Mouse (Mus musculus) Muller cell, postnatal 12 days (primary cell): ENCODE measurements around the gene Tspan15.

Source experiments
- DNase-seq: peaks from one replicate; pipeline ENCODE4 v3.0.0-alpha.2; 2015; ENCODE audit errors: inconsistent ontology term

Tspan15 gene

DNA sequence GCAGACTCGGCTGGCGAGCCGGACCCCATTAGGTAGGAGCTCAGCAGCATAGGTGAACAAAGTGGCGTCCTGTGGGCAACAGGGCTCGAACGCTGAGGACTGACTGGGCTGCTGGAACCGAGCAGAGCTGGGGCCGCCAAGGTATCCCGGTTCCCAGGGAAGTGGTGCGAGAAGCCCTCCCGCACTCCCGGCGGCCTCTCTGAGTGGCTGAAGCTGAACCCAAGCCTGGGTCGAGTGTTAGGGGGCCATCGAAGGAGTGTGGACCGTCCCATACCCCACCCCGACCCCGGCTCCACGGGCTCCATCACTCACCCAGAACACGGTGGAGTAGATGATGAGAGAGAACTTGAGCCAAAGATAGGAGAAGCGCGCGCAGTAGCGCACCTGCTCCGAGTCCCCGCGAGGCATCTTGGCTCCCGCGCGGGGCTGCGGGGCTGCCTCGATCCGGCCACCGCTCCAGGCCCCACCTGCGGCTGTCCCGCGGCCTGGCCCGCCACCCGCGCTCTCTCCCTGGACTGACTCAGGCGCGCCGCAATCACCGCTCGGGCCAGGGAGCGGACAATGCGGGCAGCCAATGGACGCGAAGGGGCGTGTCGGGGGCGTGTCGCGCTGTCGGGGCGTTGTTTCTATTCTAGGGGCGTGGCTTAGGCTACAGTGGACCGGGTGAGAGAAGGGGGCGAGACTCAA lies at the start of gene Tspan15:
TSS of gene Tspan15 (minus strand) at position 544 of the 687 bp plus-strand sequence.
- DNase-seq: peak; percentile 98

DNA sequence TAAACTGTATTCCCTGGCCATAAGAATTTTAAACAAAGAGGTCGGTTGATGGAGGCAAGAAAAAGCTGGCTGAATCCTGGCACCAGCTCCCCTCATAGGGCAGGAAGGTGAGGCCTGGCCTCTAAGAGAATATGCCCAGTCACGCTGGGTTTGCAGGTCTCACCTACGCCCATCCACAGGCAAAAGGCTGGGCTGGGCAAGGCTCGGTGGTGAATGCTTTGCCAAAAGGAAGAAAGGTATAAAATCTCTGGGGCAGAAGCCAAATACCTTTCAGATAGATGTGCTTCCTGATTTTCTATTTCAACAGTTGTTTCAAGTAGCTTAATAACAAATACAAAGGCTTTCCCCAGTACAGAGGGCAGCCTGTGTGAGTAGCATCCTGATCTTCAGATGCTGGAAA lies 48.6 kb upstream of the Tspan15 start:
- no peak for DNase-seq

DNA sequence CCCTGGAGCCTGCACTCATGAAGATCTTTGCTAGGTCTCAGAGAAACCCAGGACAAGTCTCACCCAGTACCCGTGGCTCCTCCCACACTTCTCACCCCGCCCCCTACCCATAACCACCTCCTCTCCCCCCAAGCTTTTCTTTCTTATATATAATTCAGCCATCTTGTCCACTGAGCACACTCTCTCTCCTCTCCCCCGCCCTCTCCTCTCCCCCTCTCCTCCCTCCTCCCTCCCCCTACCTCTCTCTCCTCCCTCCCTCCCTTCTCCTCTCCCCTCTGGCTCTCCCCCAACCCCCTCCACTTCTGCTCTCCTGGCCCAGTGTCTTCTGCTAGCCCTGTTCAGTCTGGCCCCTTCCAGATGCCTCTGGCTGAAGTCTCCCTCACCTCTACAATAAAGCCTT lies 48.0 kb upstream of the Tspan15 start:
- DNase-seq: no peak

DNA sequence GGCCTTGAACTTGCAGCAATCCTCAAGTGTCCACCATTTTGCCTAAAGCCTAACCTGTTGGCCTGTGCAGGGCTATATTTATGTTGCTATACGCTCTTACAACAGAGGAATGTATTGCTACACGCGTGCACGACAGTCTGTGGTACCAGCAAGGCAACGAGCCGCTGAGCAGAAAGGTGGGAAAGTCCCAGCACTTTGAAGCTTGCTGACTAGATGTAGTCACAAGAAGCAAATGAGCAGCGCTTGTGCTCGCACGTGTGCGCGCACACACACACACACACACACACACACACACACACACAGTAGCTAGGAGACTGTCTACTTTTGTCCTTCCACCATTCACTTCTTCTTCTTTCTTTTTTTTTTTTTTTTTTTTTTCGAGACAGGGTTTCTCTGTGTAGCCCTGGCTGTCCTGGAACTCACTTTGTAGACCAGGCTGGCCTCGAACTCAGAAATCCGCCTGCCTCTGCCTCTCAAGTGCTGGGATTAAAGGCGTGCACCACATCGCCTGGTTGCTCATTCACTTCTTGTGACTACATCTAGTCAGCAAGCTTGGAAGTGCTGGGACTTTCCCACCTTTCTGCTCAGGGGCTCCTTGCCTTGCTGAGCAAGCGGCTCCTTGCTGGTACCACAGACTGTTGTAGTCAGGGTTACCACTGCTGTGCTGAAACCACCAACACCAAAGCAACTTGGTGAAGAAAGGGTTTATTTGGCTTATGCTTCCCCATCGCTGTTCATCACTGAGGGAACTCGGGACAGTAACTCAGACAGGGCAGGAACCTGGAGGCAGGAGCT lies 46.6 kb upstream of the Tspan15 start:
- DNase-seq: no peak

DNA sequence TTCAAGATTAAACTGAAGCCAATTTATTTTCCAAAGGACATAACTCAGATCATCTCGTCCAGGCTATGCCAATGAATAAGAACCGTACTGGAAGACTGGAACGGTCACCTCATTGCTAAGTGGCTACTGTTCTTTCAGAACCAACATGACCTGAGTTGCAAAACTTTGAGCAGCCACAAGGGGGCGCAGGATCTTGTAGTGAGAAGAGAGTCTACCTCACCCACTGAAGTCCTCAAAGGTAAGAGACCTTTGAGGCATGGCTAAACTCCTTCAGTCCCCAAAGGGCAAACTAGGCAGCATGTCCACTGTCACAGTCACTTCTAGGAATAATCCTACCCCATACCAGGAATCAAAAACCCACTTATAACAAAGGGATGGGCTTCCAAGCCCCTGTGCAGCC lies 44.2 kb upstream of the Tspan15 start:
- DNase-seq: peak; percentile 64

DNA sequence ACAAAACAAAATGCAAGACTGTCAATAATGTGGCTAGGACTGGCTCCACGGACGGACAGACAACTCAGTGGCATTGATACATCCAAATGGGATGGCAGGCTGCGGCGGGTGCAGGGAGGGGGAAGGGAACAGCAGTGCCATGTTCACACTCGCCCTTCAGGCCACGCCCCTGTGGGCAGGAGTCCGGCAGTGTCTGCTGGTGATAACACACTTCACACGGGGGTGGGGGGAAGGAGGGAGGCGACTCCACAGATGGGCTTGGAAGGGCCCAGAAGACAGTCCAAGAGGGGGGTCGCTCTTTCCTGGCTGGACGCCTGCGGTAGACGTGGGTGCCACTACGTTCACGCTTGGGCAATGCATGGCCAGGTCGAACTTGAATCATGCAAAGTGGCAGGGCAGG lies 38.2 kb upstream of the Tspan15 start:
- DNase-seq: no peak

DNA sequence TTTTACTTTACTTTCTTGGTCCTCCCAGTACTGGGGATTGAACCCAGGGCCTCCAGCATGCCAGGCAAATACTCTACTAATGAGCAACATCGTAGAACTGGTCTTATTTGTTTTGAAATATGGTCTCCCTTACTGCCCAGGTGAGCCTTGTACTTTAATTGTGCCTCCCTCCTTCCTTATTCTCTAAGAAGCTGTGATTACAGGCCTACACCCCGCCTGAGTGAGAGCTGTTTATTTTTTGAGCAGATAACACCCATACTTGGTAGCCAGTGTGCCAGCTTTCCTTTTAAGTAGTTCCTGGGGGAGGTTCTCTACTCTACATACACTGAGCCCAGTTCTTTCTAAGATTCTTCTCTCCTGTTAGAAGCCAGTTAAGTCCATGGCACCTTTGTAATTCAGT lies 33.2 kb upstream of the Tspan15 start:
- DNase-seq: no peak

DNA sequence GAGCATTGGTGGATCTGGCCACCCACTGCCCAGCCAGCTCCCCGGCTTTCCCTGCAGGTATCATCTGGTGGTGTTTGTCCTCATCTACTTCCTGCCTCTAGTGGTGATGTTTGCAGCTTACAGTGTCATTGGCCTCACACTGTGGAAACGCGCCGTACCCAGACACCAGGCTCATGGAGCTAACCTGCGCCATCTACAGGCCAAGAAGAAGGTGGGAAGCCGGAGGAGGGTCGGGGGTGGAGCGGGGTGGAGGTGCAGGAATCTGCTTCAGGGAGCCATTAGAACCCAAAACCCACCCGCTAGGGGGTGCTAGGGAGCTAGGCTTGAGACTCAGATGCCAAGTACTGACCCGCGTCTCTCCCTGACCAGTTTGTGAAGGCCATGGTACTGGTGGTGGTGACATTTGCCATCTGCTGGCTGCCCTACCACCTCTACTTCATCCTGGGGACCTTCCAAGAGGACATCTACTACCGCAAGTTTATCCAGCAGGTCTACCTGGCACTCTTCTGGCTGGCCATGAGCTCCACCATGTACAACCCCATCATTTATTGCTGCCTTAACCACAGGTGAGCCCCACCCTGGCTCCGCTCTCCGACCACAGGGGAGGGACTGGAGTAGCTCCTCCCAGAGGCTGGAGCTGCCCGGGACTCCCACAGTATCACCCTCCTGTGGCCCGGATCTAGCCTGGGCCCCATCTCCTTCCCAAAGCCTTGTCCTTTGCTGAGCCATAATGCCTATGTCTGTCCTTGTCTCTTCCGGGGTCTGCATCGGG lies 30.2 kb upstream of the Tspan15 start:
- DNase-seq: peak; percentile 96

DNA sequence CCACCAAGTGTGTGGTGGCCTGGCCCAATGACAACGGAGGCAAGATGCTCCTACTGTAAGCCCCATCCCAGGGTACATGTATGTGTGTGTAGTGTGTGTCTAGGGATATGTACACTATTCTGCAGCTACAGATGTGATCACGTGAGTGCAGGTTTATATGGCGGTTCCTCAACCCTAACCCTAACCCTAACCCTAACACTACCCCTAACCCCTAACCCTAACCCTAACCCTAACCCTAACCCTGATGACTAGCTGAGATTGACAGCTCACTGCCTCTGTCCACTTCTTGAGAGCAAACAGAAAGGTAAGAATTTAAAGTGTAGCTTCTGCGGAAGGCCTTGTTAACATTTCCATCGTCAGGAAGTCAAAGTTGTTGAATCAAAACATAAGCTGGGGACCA lies 27.2 kb upstream of the Tspan15 start:
- DNase-seq: no peak

DNA sequence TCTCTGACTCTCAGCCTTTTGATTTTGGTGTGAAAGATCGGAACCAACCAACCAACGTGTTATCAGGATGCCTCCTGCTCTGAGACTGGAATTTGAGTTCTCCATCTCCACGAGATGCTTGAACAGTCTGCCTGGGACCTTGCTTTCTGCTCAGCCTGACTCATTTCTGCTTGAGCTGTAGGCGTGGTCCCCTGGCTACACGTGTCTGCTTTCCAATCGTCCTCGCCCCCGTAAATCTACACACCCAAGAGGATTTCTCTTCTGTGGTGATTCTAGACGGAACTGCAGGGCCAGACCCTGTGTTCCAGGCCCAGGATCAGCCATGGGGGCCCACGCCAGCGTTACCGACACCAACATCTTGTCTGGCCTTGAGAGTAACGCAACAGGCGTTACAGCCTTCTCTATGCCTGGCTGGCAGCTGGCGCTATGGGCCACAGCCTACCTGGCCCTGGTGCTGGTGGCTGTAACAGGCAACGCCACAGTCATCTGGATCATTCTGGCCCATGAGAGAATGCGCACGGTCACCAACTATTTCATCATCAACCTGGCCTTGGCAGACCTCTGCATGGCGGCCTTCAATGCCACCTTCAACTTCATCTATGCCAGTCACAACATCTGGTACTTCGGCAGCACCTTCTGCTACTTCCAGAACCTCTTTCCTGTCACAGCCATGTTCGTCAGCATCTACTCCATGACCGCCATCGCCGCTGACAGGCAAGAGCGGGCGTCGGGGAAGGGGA lies 21.6 kb upstream of the Tspan15 start:
- DNase-seq: no peak

DNA sequence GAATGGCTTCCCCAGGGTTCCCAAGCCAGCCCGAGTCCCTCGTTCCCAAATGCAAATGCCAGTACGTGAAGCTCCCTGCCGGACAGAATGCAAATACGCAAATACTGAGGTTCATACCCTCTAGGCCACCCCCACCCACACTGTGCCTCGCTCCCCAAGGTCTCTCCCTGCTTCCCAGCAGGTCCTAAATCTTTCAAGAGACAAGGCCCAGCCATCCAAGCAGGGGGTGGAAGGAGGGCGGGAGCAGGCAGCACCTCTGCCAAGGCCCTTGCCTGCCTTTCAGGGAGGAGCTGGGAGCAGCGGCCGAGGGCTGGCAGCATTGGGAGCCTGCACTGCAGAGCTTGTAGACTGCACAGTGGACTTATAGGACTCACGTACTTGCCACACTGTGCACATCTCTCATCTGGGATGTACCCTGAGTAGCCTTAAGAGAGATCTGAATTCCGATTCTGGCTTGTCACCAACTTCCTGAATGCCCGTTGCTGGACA lies 21.0 kb upstream of the Tspan15 start, which contains the start of gene Tacr2:
TSS of gene Tacr2 (plus strand) at position 439 of the 489 bp plus-strand sequence.
- DNase-seq: no peak

DNA sequence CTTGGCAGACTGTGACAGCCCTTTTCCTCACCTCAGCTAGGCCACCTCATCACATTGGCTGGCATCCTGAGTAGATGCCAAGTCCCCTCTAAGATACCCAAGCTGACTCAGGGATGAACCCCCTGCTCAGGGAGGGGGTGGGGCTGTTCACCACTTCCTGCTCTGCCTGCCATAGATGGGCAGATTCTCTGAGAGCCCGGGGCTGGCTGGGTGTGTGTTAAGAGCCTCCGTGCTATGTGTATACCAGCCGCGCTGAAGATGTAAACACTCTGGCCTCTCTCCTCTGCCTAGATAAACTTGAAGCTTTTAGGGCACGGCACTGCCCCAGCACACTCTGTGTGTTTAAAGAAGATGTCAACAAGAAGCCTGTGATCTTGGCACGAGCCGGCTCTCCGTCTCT lies 16.8 kb upstream of the Tspan15 start:
- peak; percentile 90 for DNase-seq

DNA sequence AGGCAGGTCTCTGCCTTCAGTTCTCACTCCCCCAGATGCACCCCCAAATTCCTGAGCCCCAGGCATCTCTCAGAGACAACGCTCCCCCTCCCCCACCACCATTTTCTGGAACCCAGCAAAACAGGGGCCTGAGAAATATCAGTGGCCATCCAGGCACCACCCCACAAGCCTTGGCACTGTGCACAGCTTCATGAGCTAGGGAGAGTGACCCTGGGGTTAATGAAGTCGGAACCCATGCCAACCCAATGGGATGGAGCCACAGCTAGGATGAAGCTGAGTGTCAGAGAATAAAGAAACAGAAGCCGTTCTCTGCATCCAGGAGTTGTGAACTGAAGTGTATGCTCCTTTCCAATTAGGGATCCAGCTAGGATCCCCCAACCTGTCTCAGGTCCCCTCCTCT lies 16.1 kb upstream of the Tspan15 start:
- DNase-seq: peak; percentile 70

DNA sequence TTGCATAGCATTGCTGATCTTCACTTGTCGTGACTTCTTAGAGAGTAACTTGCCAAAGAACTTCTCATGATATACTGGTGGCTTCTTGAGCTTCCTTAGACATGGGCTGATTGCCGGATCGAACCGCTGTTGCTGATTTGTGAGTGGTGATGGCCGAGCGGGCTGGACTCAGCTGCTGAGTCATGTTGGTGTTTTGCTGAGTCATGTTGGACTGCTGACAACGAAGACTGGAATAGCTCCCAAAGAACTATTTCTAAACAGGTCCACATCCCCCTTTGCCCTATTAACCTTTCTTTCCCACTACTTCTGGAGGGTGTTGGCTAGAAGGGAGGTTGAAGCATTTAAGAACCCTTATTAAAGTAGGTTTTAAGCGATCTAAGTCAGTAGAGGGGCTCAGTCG lies 13.0 kb upstream of the Tspan15 start:
- DNase-seq: no peak

DNA sequence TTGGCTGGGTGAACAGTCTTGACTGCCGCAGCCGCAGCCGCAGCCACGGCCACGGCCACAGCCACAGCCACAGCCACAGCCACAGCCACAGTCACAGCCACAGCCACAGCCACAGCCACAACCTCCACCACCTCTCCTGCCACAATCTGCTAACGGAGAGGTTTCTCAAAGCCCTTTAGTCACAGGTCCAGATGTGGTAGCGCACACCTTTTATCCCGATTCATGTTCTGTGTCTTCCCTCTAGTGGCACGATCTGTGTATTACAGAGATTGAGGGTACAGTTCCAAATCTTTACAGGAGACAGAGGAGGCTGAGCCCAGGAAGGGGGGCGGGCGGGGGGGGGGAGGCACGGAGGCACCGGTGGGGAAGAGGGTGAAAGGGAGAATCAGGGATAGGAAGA lies 11.8 kb upstream of the Tspan15 start:
- DNase-seq: peak; percentile 49

DNA sequence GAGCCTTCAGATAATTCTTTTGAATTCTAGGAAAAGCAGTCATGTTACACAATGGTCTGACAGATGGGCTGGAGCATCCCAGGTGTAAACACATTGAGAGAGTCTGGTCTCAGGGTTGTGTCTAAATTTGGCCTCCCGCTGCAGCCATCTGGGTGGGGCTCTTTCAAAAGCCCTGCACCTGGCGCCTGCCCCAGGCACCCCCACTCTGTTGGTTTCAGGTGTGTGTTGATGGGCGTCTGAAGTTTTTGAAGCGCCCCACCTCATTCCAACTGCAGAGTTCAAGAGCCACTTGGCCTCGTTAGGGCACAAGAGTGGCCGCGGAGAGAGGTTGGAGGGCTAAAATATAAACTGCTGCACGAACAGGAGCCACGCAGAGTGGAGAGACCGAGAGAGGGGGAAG lies 11.3 kb upstream of the Tspan15 start:
- DNase-seq: no peak

DNA sequence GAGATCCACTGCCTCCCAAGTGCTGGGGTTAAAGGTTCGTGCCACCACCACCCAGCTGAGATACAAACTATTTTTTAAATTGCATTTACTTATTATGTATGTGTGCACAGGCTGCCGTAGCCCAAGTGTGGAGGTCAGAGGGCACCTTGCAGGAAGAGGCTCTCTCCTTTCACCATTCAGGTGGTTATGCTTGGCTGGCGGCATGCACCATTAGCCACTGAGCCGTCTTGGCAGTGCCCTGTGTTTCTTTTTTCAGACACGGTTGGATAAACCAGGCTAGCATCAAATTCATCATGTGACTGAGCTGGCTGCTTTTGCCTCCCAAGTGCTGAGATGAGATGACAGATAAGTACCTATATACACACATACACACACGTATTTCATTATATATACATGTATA lies 8.2 kb upstream of the Tspan15 start:
- DNase-seq: no peak

DNA sequence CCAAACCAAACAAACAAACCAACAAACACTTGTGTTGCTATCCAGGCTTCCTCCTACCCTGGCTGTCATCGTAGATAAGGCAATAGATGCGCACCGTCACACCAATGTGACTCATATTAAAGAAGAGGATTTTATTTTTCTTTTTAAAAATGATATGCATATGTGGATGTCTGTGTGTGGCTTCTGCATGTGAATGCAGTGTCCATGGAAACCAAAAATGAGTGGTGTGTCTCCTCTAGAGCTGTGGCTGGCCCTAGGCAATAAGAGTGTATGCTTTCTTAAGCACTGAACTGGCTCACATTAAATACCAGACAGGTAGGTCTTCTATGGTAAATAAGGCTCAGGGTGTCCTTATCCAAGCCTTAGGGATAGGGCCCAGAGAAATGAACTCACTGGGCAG lies 7.6 kb upstream of the Tspan15 start:
- no peak for DNase-seq

DNA sequence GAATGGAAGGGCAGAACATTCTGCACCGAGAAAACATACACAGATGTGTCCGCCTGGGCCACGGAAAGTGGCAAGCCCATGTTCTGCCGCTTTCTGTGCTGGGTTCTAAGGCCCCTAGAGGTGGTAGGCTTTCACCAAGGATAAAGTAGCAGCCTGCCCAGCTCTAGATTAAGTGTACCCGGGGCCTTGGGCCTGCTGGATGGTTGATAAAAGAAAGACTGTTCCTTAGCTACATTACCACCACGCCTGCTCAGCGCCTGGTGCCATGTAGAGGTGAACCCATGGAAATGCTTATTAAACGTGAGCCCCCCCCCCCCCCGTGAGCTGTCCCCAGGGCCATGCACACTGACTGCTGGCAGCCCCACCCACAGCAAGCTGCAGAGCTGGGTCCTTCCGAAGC lies 6.2 kb upstream of the Tspan15 start:
- no peak for DNase-seq

DNA sequence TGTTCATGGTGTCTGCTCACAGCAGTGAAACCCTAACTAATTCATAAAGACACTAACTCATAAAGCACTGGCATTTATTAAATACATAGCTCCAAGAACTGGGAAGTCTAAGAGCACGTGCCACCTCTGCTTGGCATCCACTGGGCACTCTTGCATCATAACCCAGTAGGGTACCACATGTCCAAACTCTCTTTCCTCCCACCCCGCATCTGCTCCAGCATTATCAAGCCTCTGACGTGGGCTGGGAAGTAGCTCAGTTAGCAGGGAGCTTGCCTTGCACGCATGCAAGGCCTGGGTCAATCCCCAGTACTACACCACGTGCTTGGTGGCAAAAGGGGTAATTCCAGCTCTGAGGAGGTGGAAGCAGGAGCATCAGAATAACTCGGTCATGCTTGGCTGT lies 5.1 kb upstream of the Tspan15 start:
- DNase-seq: no peak

DNA sequence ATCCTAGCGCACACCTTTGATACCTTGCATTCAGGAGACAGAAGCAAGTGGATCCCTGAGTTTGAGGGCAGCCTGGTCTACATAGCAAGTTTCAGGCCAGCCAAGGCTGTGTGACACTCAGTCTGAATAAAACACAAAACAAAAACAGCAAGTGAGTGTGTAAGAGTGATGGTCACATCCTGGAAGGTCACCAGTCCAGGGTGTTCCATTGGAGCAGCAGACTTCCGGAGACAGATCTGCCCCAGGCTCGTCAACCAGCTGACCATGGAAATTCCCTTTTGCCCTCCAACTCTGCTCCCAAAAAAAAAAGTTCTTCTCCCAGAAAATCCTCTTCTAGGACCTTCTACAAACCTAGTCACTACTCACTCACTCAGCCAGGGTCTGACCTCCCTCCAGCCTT lies 760 bp upstream of the Tspan15 start:
- no peak for DNase-seq

DNA sequence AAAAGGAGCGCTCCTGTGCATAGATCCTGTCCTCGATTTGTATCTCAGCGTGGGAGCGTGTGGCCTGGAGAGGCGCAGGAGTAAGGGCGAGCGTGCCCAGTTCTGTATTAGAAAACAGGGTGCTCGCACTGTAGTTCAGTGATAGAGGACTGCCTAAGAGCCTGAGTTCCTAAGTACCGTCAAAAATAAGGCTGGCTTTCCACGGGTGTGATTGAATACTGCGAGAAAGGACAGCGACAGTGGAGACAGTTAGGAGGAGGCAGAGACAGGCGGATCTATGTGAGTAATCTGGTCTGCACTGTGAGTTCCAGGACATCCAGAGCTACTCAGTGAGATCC lies 313 bp upstream of the Tspan15 start:
- no peak for DNase-seq
